Mouse (Mus musculus): ENCODE results near the gene Olfr76. TPM values are rescaled to one million over a fixed set of nuclear protein-coding genes. Genes with fewer than 3 reads are reported as not detected.
"Not testable (repeated sequence)": the region's sequence is repeated elsewhere in the genome, so short reads cannot be mapped to it uniquely, and the experiment has no call there.

Olfr76 gene
- polyA plus RNA-seq, 1 experiment from 2014 or later = not detected

DNA sequence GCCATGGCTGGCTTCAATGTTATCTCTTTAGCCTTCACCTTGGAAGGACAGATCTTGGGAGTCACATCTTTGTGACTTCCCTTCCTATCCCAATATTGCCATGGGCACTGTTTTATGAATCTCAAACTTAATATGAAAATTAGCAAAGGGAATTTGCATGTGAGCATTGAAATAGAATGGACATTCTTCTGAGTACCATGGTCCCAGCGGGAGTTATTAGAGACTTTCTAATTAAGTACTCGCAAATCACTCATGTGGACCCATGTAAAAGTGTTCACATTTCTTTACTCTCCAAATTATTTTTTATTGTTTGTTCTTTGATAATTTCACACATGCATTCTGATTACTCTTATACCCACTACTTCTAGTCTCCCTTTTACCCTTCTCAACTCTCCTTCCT lies 19.8 kb downstream of the Olfr76 start, which contains the start of gene Olfr1427:
Gene Olfr1427, minus strand, starts transcription at position 101 of the 400 bp plus-strand sequence.
- H3K9me3 ChIP-seq (replicated peaks; ENCODE audit: control insufficient read depth, low read length) = no peaks in the 10 kb centered on the region

DNA sequence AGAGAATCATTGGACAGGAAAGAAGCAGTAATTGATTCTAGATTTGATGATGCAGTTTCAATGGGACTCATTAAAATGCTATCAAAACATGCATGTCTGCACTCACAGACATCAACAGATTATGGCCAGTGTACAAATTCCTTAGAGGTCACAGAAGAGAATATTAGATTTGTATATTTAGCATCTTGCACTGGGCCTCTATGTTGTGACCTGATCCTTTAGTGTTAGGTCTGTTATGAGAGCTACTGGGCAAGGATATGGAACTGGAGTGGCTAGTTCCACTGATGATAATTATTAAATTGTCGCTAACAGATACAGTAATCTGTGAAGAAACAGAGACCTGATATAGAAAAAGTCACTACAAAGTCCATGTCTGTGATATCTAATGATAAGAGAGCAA lies 31.1 kb downstream of the Olfr76 start, which contains the start of gene Olfr1426:
Gene Olfr1426, minus strand, starts transcription at position 101 of the 400 bp plus-strand sequence.
- no peak within 1 kb of the TSS for H3K4me3 ChIP-seq (ENCODE audit: low read depth, low read length)
- H3K27me3 ChIP-seq (ENCODE audit: control insufficient read depth, insufficient read depth, low read length) = no peaks in the 10 kb centered on the region
- H3K4me1 ChIP-seq (ENCODE audit: control insufficient read depth, insufficient read depth, low read length) = no peaks in the 10 kb centered on the region
- no peaks in the 10 kb centered on the region for H3K9me3 ChIP-seq (replicated peaks; ENCODE audit: control insufficient read depth, low read length)
- no peak within 1 kb of the TSS for H3K9ac ChIP-seq (ENCODE audit: low read depth, low read length)
- no peaks in the 10 kb centered on the region for H3K36me3 ChIP-seq (ENCODE audit: control insufficient read depth, insufficient read depth, low read length)
- 66% methylated on average over 1 of the region's 1 CpGs for WGBS (ENCODE audit: insufficient replicate concordance)
- no peak within 1 kb of the TSS for H3K4me2 ChIP-seq
- H3K27ac ChIP-seq (ENCODE audit: low read depth, low read length) = no peak within 1 kb of the TSS
- no peak for ATAC-seq (replicated peaks; ENCODE audit: insufficient number of reproducible peaks, low FRiP score, low TSS enrichment)

More for the DNA sequence above, 19.8 kb downstream of the Olfr76 start, which contains the start of gene Olfr1427:
- Histone ChIP-seq H3K9ac (ENCODE audit: low read depth, low read length) (no peak within 1 kb of the TSS), H3K4me1 (ENCODE audit: control insufficient read depth, insufficient read depth, low read length) (no peaks in the 10 kb centered on the region), H3K27me3 (ENCODE audit: control insufficient read depth, insufficient read depth, low read length) (no peaks in the 10 kb centered on the region), H3K4me3 (ENCODE audit: low read depth, low read length) (no peak within 1 kb of the TSS), H3K27ac (ENCODE audit: low read depth, low read length) (no peak within 1 kb of the TSS), H3K4me2 (no peak within 1 kb of the TSS), H3K36me3 (ENCODE audit: control insufficient read depth, insufficient read depth, low read length) (no peaks in the 10 kb centered on the region)
- no peak for ATAC-seq (replicated peaks; ENCODE audit: insufficient number of reproducible peaks, low FRiP score, low TSS enrichment)
- 87% methylated on average over 2 of the region's 2 CpGs for WGBS (ENCODE audit: insufficient replicate concordance)

DNA sequence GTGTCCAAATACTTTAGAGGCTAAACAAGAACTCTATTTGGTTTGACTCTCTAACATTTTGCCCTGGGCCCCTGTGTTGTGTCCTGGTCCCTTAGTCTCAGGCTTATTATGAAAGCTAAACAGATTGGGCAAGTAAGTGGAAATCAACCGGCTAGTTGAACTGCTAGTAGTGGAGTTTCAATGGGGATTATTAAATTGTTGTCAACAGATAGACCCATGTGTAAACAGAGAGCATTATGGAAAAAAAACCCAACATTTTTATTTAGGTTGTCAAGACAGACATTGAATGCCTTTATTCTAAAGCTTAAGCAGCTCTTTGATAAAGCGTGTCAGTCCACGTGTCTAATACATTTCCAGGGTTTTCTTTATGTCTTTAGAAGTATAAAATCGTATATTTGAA lies 45.4 kb downstream of the Olfr76 start, which contains the start of gene Olfr1425:
Gene Olfr1425, minus strand, starts transcription at position 101 of the 400 bp plus-strand sequence.
- not testable (repeated sequence) for ATAC-seq (replicated peaks; ENCODE audit: insufficient number of reproducible peaks, low FRiP score, low TSS enrichment); H3K9me3 ChIP-seq (replicated peaks; ENCODE audit: control insufficient read depth, low read length); H3K27me3 ChIP-seq (ENCODE audit: control insufficient read depth, insufficient read depth, low read length); H3K27ac ChIP-seq (ENCODE audit: low read depth, low read length); H3K4me3 ChIP-seq (ENCODE audit: low read depth, low read length); H3K4me1 ChIP-seq (ENCODE audit: control insufficient read depth, insufficient read depth, low read length); H3K4me2 ChIP-seq; H3K9ac ChIP-seq (ENCODE audit: low read depth, low read length); H3K36me3 ChIP-seq (ENCODE audit: control insufficient read depth, insufficient read depth, low read length)
- 80% methylated on average over 4 of the region's 4 CpGs for WGBS (ENCODE audit: insufficient replicate concordance)

DNA sequence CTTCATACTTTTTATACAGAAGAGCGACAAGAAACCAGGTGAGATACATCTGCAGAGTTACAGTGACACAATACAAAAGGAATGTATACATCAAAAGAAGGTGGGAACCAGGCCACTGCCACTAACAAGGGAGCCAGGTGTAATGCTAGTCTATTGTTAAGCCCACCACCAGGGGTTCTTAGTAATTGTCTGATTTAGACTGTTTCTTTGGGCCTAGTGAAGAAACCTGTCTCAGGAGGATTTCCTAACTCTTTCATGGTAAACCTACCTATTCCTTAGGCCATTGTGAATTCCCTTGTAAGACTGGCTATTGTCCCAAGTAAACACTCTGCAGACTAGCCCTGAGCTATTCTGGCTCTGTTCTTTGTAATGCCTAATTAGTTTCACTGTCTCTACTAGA lies 53.5 kb downstream of the Olfr76 start:
- not testable (repeated sequence) for H3K9ac ChIP-seq (ENCODE audit: low read depth, low read length); H3K36me3 ChIP-seq (ENCODE audit: control insufficient read depth, insufficient read depth, low read length); H3K27ac ChIP-seq (ENCODE audit: low read depth, low read length); H3K4me3 ChIP-seq (ENCODE audit: low read depth, low read length); H3K4me2 ChIP-seq; H3K9me3 ChIP-seq (replicated peaks; ENCODE audit: control insufficient read depth, low read length); H3K4me1 ChIP-seq (ENCODE audit: control insufficient read depth, insufficient read depth, low read length); ATAC-seq (replicated peaks; ENCODE audit: insufficient number of reproducible peaks, low FRiP score, low TSS enrichment); H3K27me3 ChIP-seq (ENCODE audit: control insufficient read depth, insufficient read depth, low read length)
- WGBS (ENCODE audit: insufficient replicate concordance) = 76% methylated on average over 1 of the region's 1 CpGs

Other genes with a start within 250 kb of the Olfr76 start
- not detected in 2 replicates for gene Olfr1419, start 248.1 kb downstream of the Olfr76 start, polyA plus RNA-seq (2014; fragmentation: Nextera tagmentation; extraction: Ambion mirVana)
- gene Olfr1420, start 236.6 kb downstream of the Olfr76 start, polyA plus RNA-seq (2014; fragmentation: Nextera tagmentation; extraction: Ambion mirVana) = 0.29 TPM in 1 of 2 replicates, not detected in the other
- gene Patl1, start 210.8 kb downstream of the Olfr76 start, polyA plus RNA-seq (2014; fragmentation: Nextera tagmentation; extraction: Ambion mirVana) = 22.9 and 23.3 TPM in 2 replicates
- 8.6 and 11.8 TPM in 2 replicates for gene Osbp, start 157.3 kb downstream of the Olfr76 start, polyA plus RNA-seq (2014; fragmentation: Nextera tagmentation; extraction: Ambion mirVana)
- gene Olfr1423, start 81.9 kb downstream of the Olfr76 start, polyA plus RNA-seq (2014; fragmentation: Nextera tagmentation; extraction: Ambion mirVana) = not detected in 2 replicates
- gene Olfr1424, start 60.5 kb downstream of the Olfr76 start, polyA plus RNA-seq (2014; fragmentation: Nextera tagmentation; extraction: Ambion mirVana) = not detected in 2 replicates
- gene Olfr1425, start 45.5 kb downstream of the Olfr76 start, polyA plus RNA-seq (2014; fragmentation: Nextera tagmentation; extraction: Ambion mirVana) = not detected in 2 replicates
- not detected in 2 replicates for gene Olfr1426, start 31.2 kb downstream of the Olfr76 start, polyA plus RNA-seq (2014; fragmentation: Nextera tagmentation; extraction: Ambion mirVana)
- not detected in 2 replicates for gene Olfr1427, start 19.9 kb downstream of the Olfr76 start, polyA plus RNA-seq (2014; fragmentation: Nextera tagmentation; extraction: Ambion mirVana)
- not detected in 2 replicates for gene Olfr1428, start 7.3 kb downstream of the Olfr76 start, polyA plus RNA-seq (2014; fragmentation: Nextera tagmentation; extraction: Ambion mirVana)
- not detected in 2 replicates for gene Olfr1555-ps1, start 46.9 kb upstream of the Olfr76 start, polyA plus RNA-seq (2014; fragmentation: Nextera tagmentation; extraction: Ambion mirVana)
- not detected in 2 replicates for gene Olfr1431, start 77.4 kb upstream of the Olfr76 start, polyA plus RNA-seq (2014; fragmentation: Nextera tagmentation; extraction: Ambion mirVana)
- not detected in 2 replicates for gene Olfr1432, start 109.4 kb upstream of the Olfr76 start, polyA plus RNA-seq (2014; fragmentation: Nextera tagmentation; extraction: Ambion mirVana)
- gene Olfr262, start 118.5 kb upstream of the Olfr76 start, polyA plus RNA-seq (2014; fragmentation: Nextera tagmentation; extraction: Ambion mirVana) = not detected in 2 replicates
- not detected in 2 replicates for gene Olfr235, start 137.8 kb upstream of the Olfr76 start, polyA plus RNA-seq (2014; fragmentation: Nextera tagmentation; extraction: Ambion mirVana)
- not detected in 2 replicates for gene Olfr1434, start 156.7 kb upstream of the Olfr76 start, polyA plus RNA-seq (2014; fragmentation: Nextera tagmentation; extraction: Ambion mirVana)
- gene Olfr1436, start 175.9 kb upstream of the Olfr76 start, polyA plus RNA-seq (2014; fragmentation: Nextera tagmentation; extraction: Ambion mirVana) = not detected in 2 replicates
- not detected in 2 replicates for gene Olfr1437, start 201.9 kb upstream of the Olfr76 start, polyA plus RNA-seq (2014; fragmentation: Nextera tagmentation; extraction: Ambion mirVana)
- gene Olfr1438-ps1, start 212.7 kb upstream of the Olfr76 start, polyA plus RNA-seq (2014; fragmentation: Nextera tagmentation; extraction: Ambion mirVana) = not detected in 2 replicates